8 mouse cellular contexts compared by ENCODE assay signal in the genomic region with DNA sequence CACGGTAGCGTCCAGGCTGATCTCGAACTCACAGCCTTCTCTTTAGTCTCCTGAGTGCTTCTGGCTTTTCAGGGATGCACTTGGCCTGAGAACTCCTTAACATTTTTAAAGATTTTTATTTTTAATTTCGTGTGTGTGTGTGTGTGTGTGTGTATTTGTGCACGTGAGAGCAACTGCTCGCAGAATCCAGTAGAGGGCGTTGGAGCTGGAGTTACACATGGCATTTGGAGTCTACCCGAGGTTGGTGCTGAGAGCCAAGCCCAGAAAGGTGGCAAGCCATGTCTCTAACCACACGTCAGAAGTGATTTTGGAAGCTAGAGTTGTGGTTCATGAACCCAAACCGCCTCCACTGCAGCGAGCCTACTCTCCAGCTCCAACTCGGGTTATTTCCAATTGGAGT. TPM values are rescaled to one million over a fixed set of nuclear protein-coding genes. Genes with fewer than 3 reads are reported as not detected.
DNase-seq lines count a peak whose midpoint lies in the region; ATAC-seq and TF ChIP-seq lines count a peak whose summit lies in the region.

No protein-coding gene starts in this region.

- H3K27ac ChIP-seq in cortical plate, adult 2 months (ENCODE audit: insufficient read depth, low read length), result no peak overlapping the region
- peak overlapping the region; percentile 51 for H3K27ac ChIP-seq in intestine, postnatal 0 days (ENCODE audit: low read depth, low read length)
- H3K27ac ChIP-seq in neural tube, embryonic 14.5 days (ENCODE audit: low read depth, low read length), result no peak overlapping the region; the same call in 1 of the 2 replicates

- WGBS in intestine, postnatal 0 days, result 44% methylated on average over 12 of the region's 12 CpGs
- WGBS in neural tube, embryonic 14.5 days, result 48% methylated on average over 12 of the region's 12 CpGs

- TF ChIP-seq CTCF in cortical plate, adult 2 months (IDR thresholded peaks at IDR 0.05; ENCODE audit: extremely low read depth, insufficient read depth, low read length), result no peak
- TF ChIP-seq CTCF in intestine, postnatal 0 days (IDR thresholded peaks at IDR 0.05; ENCODE audit: low read depth), result peak; percentile 56

- H3K9ac ChIP-seq in intestine, postnatal 0 days (ENCODE audit: low read depth, low read length), result peak overlapping the region; percentile 84
- H3K9ac ChIP-seq in neural tube, embryonic 14.5 days (replicated peaks; ENCODE audit: low read depth, low read length), result peak overlapping the region; percentile 81

- H3K9me3 ChIP-seq in intestine, postnatal 0 days (ENCODE audit: control insufficient read depth), result no peaks in the 10 kb centered on the region
- H3K9me3 ChIP-seq in neural tube, embryonic 14.5 days (ENCODE audit: control insufficient read depth, low read length), result no peaks in the 10 kb centered on the region

- peaks cover 2% of the 10 kb centered on the region; the same call in 1 of the 2 replicates for H3K4me1 ChIP-seq in cortical plate, adult 2 months (ENCODE audit: control insufficient read depth, insufficient read depth, low read length)
- H3K4me1 ChIP-seq in intestine, postnatal 0 days (replicated peaks; ENCODE audit: control insufficient read depth, insufficient read depth, low read length), result no peaks in the 10 kb centered on the region
- peaks cover 8% of the 10 kb centered on the region for H3K4me1 ChIP-seq in neural tube, embryonic 14.5 days (ENCODE audit: control insufficient read depth, insufficient read depth, low read length)

- peak; percentile 14 for DNase-seq in embryo, embryonic 10.5 days (ENCODE audit: low spot score)
- DNase-seq in embryo, embryonic 10 days (ENCODE audit: low spot score), result no peak
- DNase-seq in 416B (ENCODE audit: low read depth), result peak; percentile 67
- no peak for DNase-seq in right cerebral cortex, postnatal 36 days (ENCODE audit: low spot score in 2 of 2)

- H3K4me2 ChIP-seq in intestine, postnatal 0 days (replicated peaks; ENCODE audit: low read depth), result peak overlapping the region; percentile 93
- peak overlapping the region; percentile 76 for H3K4me2 ChIP-seq in neural tube, embryonic 14.5 days (ENCODE audit: low read depth, low read length)

- H3K27me3 ChIP-seq in intestine, postnatal 0 days (replicated peaks; ENCODE audit: control insufficient read depth, insufficient read depth, low read length), result no peaks in the 10 kb centered on the region
- H3K27me3 ChIP-seq in neural tube, embryonic 14.5 days (ENCODE audit: control insufficient read depth, insufficient read depth, low read length), result no peaks in the 10 kb centered on the region

- peak overlapping the region; percentile 83 for H3K4me3 ChIP-seq in cortical plate, adult 2 months (ENCODE audit: insufficient read depth, low read length)
- peak overlapping the region; percentile 92 for H3K4me3 ChIP-seq in intestine, postnatal 0 days (ENCODE audit: low read depth, low read length)
- H3K4me3 ChIP-seq in neural tube, embryonic 14.5 days (ENCODE audit: low read depth, low read length), result peak overlapping the region; percentile 74

- H3K36me3 ChIP-seq in intestine, postnatal 0 days (ENCODE audit: control insufficient read depth, insufficient read depth), result peaks cover 20% of the 10 kb centered on the region
- H3K36me3 ChIP-seq in neural tube, embryonic 14.5 days (ENCODE audit: control insufficient read depth, insufficient read depth, low read length), result peaks cover 13% of the 10 kb centered on the region

- no peak for ATAC-seq in intestine, postnatal 0 days
- ATAC-seq in neural tube, embryonic 14.5 days (ENCODE audit: low read depth), result no peak
- ATAC-seq in frontal cortex, adult (ENCODE audit: low TSS enrichment), result no peak

- TF ChIP-seq POLR2A in cortical plate, adult 2 months (IDR thresholded peaks at IDR 0.05; ENCODE audit: extremely low read depth, insufficient read depth, low read length), result no peak

RNA-seq across cellular contexts. Expression of a gene that starts 0.7 kb away (rescaled TPM):
- 51.8 and 54.0 TPM in 2 replicates for polyA plus RNA-seq in cortical plate, adult 2 months (2012; rRNA removed)
- polyA plus RNA-seq in intestine, postnatal 0 days (2015; fragmentation: Nextera tagmentation; extraction: Ambion mirVana), result 44.9 and 48.8 TPM in 2 replicates
- 91.1 and 96.4 TPM in 2 replicates for polyA plus RNA-seq in neural tube, embryonic 14.5 days (2014; fragmentation: Nextera tagmentation; extraction: Ambion mirVana)

RNA-seq across cellular contexts. Expression of a gene that starts 7.5 kb away (rescaled TPM):
- polyA plus RNA-seq in cortical plate, adult 2 months (2012; rRNA removed), result not detected in 2 replicates
- polyA plus RNA-seq in intestine, postnatal 0 days (2015; fragmentation: Nextera tagmentation; extraction: Ambion mirVana), result 231 and 259 TPM in 2 replicates
- polyA plus RNA-seq in neural tube, embryonic 14.5 days (2014; fragmentation: Nextera tagmentation; extraction: Ambion mirVana), result not detected in 2 replicates

RNA-seq across cellular contexts. Expression of a gene that starts 15.2 kb away (rescaled TPM):
- 0.42 and 0.75 TPM in 2 replicates for polyA plus RNA-seq in cortical plate, adult 2 months (2012; rRNA removed)
- polyA plus RNA-seq in intestine, postnatal 0 days (2015; fragmentation: Nextera tagmentation; extraction: Ambion mirVana), result 2.2 and 2.3 TPM in 2 replicates
- 0.21 and 0.28 TPM in 2 replicates for polyA plus RNA-seq in neural tube, embryonic 14.5 days (2014; fragmentation: Nextera tagmentation; extraction: Ambion mirVana)

RNA-seq across cellular contexts. Expression of a gene that starts 24.0 kb away (rescaled TPM):
- 37.0 and 38.6 TPM in 2 replicates for polyA plus RNA-seq in cortical plate, adult 2 months (2012; rRNA removed)
- polyA plus RNA-seq in intestine, postnatal 0 days (2015; fragmentation: Nextera tagmentation; extraction: Ambion mirVana), result 21.5 and 23.9 TPM in 2 replicates
- 19.7 and 23.6 TPM in 2 replicates for polyA plus RNA-seq in neural tube, embryonic 14.5 days (2014; fragmentation: Nextera tagmentation; extraction: Ambion mirVana)

RNA-seq across cellular contexts. Expression of a gene that starts 28.1 kb away (rescaled TPM):
- 6.9 and 7.3 TPM in 2 replicates for polyA plus RNA-seq in cortical plate, adult 2 months (2012; rRNA removed)
- polyA plus RNA-seq in intestine, postnatal 0 days (2015; fragmentation: Nextera tagmentation; extraction: Ambion mirVana), result 16.5 and 17.4 TPM in 2 replicates
- polyA plus RNA-seq in neural tube, embryonic 14.5 days (2014; fragmentation: Nextera tagmentation; extraction: Ambion mirVana), result 1.6 and 2.4 TPM in 2 replicates

Comparison
In these comparisons a context has a peak if more than half of its experiments do, and no peak if none do; other contexts are left out.
1. DNase-seq: peak in embryo, embryonic 10.5 days (single experiment) and 416B (single experiment); none in embryo, embryonic 10 days (single experiment) and right cerebral cortex, postnatal 36 days (0 of 2).
2. RNA of a gene that starts 7.5 kb away (polyA plus RNA-seq): 231 to 259 TPM in intestine, postnatal 0 days; not detected in cortical plate, adult 2 months and not detected in neural tube, embryonic 14.5 days; every median in the first group is over 100 times any median in the second.
3. Peak in every context shown above with its lines, with median percentiles within 50 percentile points of each other: H3K4me3 ChIP-seq.